Mouse (Mus musculus) yolk sac, embryonic 10.5 days (tissue): ENCODE data around the gene Aldh3b1.
A peak's percentile ranks its signal among the peaks of the same experiment; 100 is the strongest.

Source experiments
- DNase-seq: peaks from one replicate; pipeline ENCODE4 v3.0.0-alpha.2; 2017; ENCODE audit warnings: low spot score

Gene Aldh3b1

DNA sequence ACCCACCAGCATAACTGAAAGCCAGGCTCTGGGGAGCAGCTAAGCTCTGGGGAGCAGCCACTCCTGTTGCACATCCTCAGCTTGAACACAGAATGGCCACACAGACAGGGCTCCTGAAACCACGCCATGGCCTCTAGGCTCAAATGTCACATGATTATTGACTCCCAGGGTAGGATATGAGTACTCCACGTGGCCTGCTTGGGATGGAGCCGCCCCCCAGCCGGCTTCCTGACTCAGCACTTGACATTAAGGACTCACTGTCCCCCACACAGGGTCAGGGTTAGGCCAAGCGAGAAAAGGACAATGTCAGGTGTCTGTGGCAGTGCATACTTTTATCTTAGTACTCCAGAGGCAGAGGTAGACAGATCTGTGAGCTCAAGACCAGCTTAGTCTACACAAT, 19.4 kb downstream of the Aldh3b1 start:
- DNase-seq: no peak

- DNase-seq: no peak
Observed at GRCm38 (mm10) chr19:3907876-3908660, 21.5 kb downstream of the Aldh3b1 start.

DNA sequence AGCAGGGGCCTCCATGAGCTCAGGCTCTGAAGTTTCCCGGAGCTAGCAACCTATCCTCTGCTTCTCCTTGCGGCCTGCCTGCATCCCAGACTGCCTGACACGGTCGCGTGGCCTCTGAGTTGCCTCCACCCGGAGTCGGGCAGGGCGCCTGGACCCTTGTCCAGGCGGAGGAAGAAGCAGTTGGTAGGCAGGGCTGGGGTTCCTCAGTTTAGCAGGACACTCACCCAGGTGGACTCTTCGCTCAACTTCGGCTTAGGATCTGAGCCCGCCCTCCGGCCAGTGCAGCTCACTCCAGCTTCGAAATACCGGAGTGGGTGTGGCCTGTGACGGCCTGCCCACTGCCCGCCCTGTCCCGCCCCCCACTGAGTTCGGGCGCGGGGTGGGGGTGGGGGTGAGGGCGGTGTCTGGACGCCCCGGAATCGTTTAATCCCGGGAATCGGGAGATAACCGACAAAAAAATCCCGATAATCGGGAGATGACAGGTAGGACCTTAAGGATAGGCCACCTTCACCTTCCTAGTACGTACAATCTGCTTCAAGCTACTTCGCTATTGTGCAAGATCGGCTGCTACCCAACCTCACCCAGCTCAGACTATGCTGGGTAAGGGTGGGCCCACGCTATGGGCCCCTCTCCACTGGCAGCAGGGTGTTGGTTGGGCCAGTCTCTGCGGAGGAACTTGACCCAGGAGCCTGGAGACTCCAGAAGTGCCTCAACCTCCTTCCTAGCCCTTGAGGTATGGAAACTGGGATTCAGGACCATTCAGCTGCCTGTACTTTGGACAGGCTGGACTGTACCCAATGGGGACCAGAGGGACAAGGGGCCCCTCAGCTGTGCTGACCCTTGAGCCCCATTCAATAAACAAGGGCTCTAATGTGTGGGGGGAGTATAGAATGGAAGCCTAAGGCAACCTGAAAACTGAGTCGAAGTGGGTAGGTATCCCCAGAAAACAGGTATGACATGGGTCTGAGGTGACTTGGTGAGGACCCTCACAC, 22.5 kb downstream of the Aldh3b1 start, which contains the start of gene Tcirg1:
Gene Tcirg1, minus strand, starts transcription at position 339 of the 992 bp plus-strand sequence.
- peak; percentile 89 for DNase-seq

GRCm38 (mm10) chr19:3906326-3906725, 23.3 kb downstream of the Aldh3b1 start:
- no peak for DNase-seq

- DNase-seq: no peak
Observed at GRCm38 (mm10) chr19:3905261-3905969, 24.2 kb downstream of the Aldh3b1 start.

DNA sequence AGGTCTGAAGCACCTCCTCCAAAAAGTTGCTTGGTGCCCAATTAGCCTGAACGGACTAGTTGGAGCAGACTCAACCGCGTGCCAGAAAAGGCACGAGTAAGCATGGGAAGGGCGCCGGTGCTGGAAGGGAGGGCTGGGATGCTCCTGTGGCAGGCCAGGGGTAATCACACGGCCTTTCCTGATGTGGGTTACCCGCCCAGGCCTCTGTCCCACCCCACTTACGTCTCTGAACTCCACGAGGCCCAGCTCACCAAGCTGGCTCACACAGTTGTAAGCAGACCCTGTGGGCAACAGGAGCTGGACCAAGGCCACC, 25.3 kb downstream of the Aldh3b1 start:
- no peak for DNase-seq

DNA sequence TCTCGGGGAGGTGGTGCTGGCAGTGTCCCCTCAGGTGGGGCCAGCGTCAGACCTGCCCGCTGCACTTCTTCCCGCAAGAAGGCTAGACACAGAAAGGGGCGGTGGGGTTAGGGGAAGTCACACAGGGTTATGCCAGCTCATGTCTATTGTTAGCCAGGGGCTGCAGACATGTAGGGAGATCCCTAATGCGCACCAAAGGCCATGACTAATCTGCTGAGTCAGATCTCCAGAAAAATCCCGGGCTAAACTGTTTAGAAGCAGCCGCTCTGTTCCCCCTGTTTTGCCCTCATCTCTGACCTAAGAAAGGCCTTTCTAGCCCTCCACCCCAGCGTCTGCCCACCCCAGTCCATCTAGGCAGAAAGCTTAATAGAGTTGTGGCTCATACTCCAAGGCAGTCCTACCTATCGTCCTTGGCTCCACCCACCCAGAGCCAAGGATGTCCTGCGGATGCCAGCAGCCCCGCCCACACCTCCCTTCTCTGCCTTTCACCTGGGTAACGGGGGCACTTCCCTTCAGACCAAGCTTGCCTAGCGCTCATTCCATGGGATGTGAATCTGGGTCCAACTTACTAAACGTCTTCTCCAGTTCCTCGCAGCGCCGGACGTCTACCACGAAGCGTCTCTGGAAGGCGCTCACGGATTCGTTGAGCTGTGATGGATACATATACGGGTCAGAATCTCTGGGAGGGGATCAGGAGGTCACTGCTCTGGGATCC, 25.8 kb downstream of the Aldh3b1 start:
- DNase-seq: no peak

DNA sequence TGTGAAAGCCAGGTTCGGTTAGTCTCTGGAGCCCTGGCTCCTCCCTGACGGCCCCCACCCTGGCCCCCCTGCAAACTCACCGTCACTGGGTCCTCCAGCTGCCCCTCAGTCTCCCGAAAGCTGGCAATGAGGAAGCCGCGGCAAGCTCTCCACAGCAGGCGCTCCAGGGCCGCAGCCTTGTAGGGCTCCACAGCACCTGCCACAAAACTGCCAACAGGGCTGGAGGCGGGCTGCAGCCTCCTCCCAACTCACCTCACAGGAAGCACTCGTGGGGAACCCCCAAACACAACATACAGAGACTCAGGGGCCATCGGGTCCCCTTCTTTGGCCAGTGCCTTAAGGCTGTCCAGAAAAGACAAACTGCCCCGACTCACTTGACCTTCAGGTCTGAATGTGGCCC, 26.6 kb downstream of the Aldh3b1 start:
- no peak for DNase-seq

DNA sequence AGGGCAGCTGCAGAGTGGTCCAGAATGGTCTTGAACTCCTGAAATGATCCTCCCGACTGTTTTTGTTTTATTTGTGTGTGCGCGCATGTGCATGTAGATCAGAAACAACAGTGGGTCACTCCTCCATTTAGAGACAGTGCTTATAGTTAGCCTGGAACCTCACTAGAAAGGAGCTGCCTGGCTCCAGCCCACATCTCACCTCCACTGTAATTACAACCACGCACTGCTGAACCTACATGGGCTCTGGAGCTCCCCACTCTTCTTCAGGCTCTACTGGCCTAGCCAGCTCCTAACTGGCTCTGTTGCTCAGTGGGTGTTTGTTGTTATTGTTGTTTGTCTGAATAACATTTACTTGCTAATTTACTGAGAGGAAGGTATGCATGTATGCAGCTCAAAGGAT, 30.0 kb downstream of the Aldh3b1 start:
- DNase-seq: no peak

GRCm38 (mm10) chr19:3898952-3899351, 30.7 kb downstream of the Aldh3b1 start:
- no peak for DNase-seq

DNA sequence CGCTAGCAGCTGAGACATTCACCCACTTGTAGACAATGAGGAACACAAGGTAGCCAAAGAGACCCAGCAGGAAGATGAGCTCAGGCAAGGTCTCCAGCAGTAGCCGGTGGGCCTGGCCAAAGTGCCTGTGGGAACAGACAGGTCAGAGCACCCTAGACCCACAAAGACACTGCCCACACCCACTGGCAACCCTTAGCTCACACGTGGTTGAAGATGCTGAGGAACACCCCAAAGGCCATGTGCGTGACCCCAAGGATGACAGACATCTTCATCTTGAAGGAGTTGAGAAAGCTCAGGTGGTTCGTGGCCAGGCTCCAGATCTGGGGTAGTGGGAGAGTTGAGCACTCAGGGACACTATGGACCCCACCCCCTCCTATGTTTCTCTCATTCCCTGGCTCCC, 32.1 kb downstream of the Aldh3b1 start:
- DNase-seq: no peak

DNA sequence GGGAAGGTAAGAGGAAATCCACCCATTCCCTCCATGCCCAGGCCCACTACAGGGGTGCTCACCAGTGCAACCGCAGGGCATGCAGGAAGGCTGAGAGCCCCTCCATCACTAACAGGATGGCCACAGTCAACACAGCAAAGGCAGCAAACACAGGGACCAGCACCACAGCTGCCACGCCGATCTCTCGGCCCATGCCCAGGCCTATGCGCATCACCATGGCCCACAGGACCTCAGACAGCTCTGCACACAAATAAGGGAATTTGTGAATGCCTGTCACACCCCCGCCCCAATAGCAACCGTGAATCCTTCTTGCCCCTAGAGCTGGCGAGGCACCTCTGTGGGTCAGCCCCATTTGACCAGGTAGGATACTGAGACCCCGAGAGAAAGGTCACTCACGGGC, 33.4 kb downstream of the Aldh3b1 start:
- no peak for DNase-seq

DNA sequence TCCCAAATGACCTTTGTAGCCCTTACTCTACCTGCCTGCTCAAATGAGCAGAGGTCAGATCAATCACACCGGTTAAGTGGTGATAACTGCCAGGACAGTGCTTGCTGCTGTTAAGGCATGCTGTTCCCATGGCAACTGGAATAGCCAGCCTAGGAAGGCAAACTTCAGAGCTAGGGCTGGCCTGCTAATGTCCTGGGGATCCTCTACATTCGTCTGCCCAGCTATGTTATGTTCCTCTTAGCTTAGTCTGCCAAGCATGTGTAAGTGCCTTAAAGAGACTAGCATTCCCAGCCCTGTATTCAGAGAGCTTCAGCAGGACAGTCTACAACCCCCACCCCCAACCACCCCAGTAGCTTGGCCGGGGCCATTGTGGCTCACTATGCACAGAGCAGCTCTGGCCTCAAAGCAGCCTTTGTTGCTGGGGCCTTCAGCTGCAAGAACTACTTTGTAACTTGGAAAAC, 34.4 kb downstream of the Aldh3b1 start:
- peak; percentile 73 for DNase-seq

DNA sequence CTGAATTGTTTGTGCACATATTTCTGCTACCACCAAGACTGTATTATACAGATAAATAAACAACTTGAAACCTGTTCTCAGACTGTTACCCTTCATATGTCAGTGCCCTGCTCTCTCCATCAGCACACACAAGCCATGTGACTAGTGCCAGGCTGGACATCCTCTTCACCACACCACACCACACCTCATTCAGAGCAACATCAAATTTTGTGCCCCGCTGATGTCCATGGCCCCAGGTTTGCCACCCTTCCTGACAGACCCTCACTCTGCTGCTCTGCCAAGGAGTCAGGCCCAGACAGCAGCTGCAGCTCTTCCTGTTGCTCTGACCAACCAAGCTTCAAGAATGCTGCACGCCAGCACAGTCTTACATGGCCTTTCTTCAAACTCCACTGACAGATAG, 35.3 kb downstream of the Aldh3b1 start:
- DNase-seq: no peak

GRCm38 (mm10) chr19:3893545-3894116, 36.0 kb downstream of the Aldh3b1 start:
- DNase-seq: no peak

GRCm38 (mm10) chr19:3890181-3890580, 39.4 kb downstream of the Aldh3b1 start:
- no peak for DNase-seq

DNA sequence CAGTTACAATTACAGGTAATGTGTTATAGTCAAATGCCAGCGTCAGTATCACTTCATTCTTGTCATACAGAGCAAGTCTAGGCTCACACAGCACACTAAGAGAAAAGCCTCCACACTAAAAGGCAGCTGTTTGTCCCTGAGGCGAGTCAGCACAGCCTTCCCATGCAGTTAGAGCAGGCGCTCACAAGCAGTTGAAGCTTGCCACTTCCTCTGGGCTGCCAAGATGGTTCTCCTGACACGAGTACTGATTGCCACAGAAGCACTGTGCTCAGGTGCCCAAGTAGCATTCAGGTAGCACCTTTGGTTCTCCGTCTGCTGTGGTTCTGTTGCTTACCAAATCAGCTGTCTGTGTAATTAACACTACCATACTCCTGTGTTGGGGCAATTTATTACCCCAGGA, 40.5 kb downstream of the Aldh3b1 start:
- DNase-seq: no peak

DNA sequence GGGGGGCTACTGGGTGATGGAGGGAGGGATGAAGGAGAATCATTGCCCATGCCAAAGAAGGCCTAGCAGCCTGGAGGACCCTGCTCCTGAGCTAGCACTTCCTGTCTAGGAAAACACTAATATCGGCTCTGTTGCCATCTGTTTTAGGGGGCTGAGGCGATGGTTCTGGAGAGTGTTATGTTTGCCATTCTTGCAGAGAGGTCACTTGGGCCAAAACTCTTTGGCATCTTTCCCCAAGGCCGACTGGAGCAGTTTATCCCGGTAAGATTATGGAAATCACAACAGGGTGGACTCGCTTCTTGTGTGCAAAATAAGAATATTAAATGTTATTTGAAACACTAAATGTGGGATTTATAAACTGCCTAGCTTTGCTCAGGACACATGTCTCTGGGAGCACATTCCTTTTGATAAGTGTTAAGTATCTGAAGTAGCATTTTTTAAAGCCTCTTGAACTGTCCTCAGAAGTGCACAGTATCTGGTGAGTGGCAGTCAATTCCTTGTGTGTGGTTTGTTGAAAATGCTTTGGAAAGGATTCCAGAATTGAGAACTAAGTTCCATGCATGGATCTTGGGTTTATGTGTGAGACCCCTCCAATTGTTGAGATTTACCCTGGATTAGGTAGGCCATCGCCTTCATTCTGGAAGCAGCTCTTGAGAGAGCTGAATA, 45.1 kb downstream of the Aldh3b1 start:
- no peak for DNase-seq

DNA sequence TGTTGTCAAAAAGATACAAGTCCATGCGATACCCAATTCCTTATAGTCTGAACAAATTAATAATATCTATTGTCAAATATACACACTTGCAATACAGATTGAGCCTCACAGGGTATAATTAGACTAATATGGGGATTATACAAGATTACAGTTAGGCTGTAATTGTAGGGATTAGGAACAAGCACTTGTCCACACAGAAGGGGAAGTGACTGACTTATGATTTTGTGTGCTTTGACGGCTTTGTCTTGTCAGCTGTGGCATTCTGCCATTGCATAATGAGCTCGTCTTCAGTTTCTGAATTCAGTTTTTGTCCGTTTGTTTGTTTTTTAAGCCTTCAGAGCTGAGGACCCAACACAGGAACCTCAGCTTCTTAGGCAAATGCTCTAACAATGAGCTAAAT, 47.4 kb downstream of the Aldh3b1 start:
- no peak for DNase-seq

GRCm38 (mm10) chr19:3880054-3880848, 49.4 kb downstream of the Aldh3b1 start:
- DNase-seq: no peak
